Mouse (Mus musculus) limb, embryonic 11.5 days (tissue): ENCODE data around the gene F5. TPM values are rescaled to one million over a fixed set of nuclear protein-coding genes. Genes with fewer than 3 reads are reported as not detected.

Source experiments
- ATAC-seq: fragments of 200-750 bp; cut with Nextera tagmentation; 2 replicates; pipeline ENCODE4 v1.8.0; 2017; ENCODE audit warnings: low read depth; ENCODE audit not compliant: insufficient number of reproducible peaks, low FRiP score, low TSS enrichment
- DNase-seq: peaks from one replicate; pipeline ENCODE4 v3.0.0-alpha.2; 2015; ENCODE audit warnings: low spot score
- H3K27ac ChIP-seq: fragments of 300-500 bp; sonication (generic); replicated peaks from 2 replicates; pipeline ENCODE4 v1.5.1; 2014; ENCODE audit warnings: low read depth, mild to moderate bottlenecking, low read length
- H3K27me3 ChIP-seq: fragments of 300-500 bp; sonication (generic); 2 replicates; pipeline ENCODE4 v1.6.1; 2014; ENCODE audit warnings: mild to moderate bottlenecking, low read length, mixed read lengths; ENCODE audit not compliant: control insufficient read depth, insufficient read depth
- H3K36me3 ChIP-seq: fragments of 300-500 bp; sonication (generic); 2 replicates; pipeline ENCODE4 v1.6.1; 2014; ENCODE audit warnings: mild to moderate bottlenecking, low read length, moderate library complexity, mixed read lengths; ENCODE audit not compliant: control insufficient read depth, insufficient read depth
- H3K4me1 ChIP-seq: fragments of 300-500 bp; sonication (generic); 2 replicates; pipeline ENCODE4 v1.6.1; 2014; ENCODE audit warnings: low read length, mixed read lengths; ENCODE audit not compliant: control insufficient read depth, insufficient read depth
- H3K4me2 ChIP-seq: fragments of 300-500 bp; sonication (generic); 2 replicates; pipeline ENCODE4 v1.6.1; 2014; ENCODE audit warnings: low read depth, mild to moderate bottlenecking, moderate library complexity; ENCODE audit not compliant: severe bottlenecking
- H3K4me3 ChIP-seq: fragments of 300-500 bp; sonication (generic); 2 replicates; pipeline ENCODE4 v1.5.1; 2014; ENCODE audit warnings: low read depth, low read length
- H3K9ac ChIP-seq: fragments of 300-500 bp; sonication (generic); 2 replicates; pipeline ENCODE4 v1.6.1; 2014; ENCODE audit warnings: mild to moderate bottlenecking, low read length
- H3K9me3 ChIP-seq: fragments of 300-500 bp; sonication (generic); 2 replicates; pipeline ENCODE4 v1.6.1; 2016; ENCODE audit warnings: low read length; ENCODE audit not compliant: control insufficient read depth
- WGBS: fragments of 180-500 bp; shearing (Covaris S2); extraction: QIAGEN DNeasy Blood & Tissue Kit; methylation state at CpG from one replicate; pipeline ENCODE4 v1.1.7; 2014; 5-methylcytosine and 5-hydroxymethylcytosine counted together
- polyA plus RNA-seq: library from polyadenylated mRNA; unstranded; fragments of >200 nt; fragmentation: Nextera tagmentation; extraction: Ambion mirVana; gene quantifications from 2 replicates; pipeline ENCODE4 v1.2.1, GENCODE M21; 2014

F5 gene
- 0.16 and 0.35 TPM in 2 replicates for polyA plus RNA-seq

GRCm38 (mm10) chr1:164151387-164152088 lies at the start of gene F5:
Gene F5 (plus strand): TSS chr1:164151838.
- Histone ChIP-seq H3K4me2 (peak within 1 kb of the TSS; percentile 10; the same call in 1 of the 2 replicates), H3K36me3 (no peaks in the 10 kb centered on the region), H3K9ac (no peak within 1 kb of the TSS), H3K4me3 (no peak within 1 kb of the TSS), H3K27me3 (no peaks in the 10 kb centered on the region), H3K9me3 (no peaks in the 10 kb centered on the region), H3K4me1 (no peaks in the 10 kb centered on the region; the same call in 1 of the 2 replicates), H3K27ac (no peak within 1 kb of the TSS)
- 12% methylated on average over 16 of the region's 16 CpGs for WGBS
- ATAC-seq (no peak), DNase-seq (peak; percentile 34)

DNA sequence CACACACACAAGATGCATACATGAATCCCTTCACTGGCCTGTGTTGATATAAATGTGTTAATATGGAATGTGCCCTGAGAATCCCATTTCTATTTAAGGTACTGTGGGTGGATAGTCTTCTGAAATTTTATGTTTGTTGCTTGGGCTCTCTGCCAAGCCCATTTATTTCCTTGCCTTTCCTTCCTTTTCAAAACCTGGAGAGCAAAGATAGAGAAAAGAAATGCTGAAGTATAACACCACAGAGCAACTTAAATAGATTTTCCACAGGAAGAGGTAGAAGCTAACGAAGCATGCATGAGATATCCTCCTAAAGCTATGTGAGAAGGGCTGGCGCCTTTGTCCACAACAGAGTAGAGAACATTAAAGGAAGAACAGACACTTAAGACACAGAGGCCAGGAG lies 41.9 kb upstream of the F5 start:
- Histone ChIP-seq H3K4me3 (no peak overlapping the region), H3K9ac (no peak overlapping the region), H3K4me1 (no peaks in the 10 kb centered on the region), H3K9me3 (no peaks in the 10 kb centered on the region), H3K27me3 (no peaks in the 10 kb centered on the region), H3K36me3 (no peaks in the 10 kb centered on the region), H3K27ac (no peak overlapping the region), H3K4me2 (no peak overlapping the region)
- ATAC-seq (no peak), DNase-seq (no peak)
- WGBS = 91% methylated on average over 2 of the region's 2 CpGs

- no peak for DNase-seq
- 94% methylated on average over 9 of the region's 9 CpGs for WGBS
- no peak overlapping the region for H3K4me2 ChIP-seq
- H3K4me1 ChIP-seq = no peaks in the 10 kb centered on the region
- no peaks in the 10 kb centered on the region for H3K36me3 ChIP-seq
- H3K27me3 ChIP-seq = no peaks in the 10 kb centered on the region
- no peak overlapping the region for H3K9ac ChIP-seq
- H3K27ac ChIP-seq = no peak overlapping the region
- H3K9me3 ChIP-seq = no peaks in the 10 kb centered on the region
- ATAC-seq = no peak
- H3K4me3 ChIP-seq = no peak overlapping the region
Observed at GRCm38 (mm10) chr1:164110591-164111329, 40.9 kb upstream of the F5 start.

- Histone ChIP-seq H3K4me3 (no peak overlapping the region), H3K9ac (no peak overlapping the region), H3K27ac (no peak overlapping the region), H3K4me1 (no peaks in the 10 kb centered on the region), H3K36me3 (no peaks in the 10 kb centered on the region), H3K9me3 (no peaks in the 10 kb centered on the region), H3K4me2 (no peak overlapping the region), H3K27me3 (no peaks in the 10 kb centered on the region)
- ATAC-seq (no peak), DNase-seq (no peak)
- WGBS = 76% methylated on average over 5 of the region's 5 CpGs
Observed at GRCm38 (mm10) chr1:164114280-164114679, 37.4 kb upstream of the F5 start.

GRCm38 (mm10) chr1:164114947-164115493 lies 36.6 kb upstream of the F5 start, which contains the start of gene Selp:
Gene Selp (plus strand): TSS chr1:164115264.
- H3K9me3 ChIP-seq = no peaks in the 10 kb centered on the region
- ATAC-seq = no peak
- 79% methylated on average over 8 of the region's 8 CpGs for WGBS

DNA sequence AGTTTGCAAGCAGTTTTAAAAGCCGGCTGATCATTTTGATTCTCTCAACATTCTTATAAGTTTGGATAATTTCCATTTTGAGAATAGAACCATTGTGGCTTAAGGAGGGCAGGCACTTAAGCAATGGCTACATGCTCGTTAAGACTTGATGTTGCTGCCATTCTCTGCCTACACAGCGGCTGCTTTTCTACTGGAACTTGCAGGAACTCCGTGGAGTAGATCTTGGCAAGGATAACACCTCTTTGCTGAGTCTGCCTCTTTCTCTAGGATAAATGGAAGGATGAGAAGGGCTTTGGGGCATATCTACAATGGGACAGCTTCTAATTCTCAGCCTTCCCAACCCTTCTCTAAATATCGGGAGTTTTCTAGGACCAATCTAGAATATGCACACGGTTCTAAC lies 36.0 kb upstream of the F5 start:
- H3K27me3 ChIP-seq = no peaks in the 10 kb centered on the region
- H3K4me3 ChIP-seq = no peak overlapping the region
- H3K9ac ChIP-seq = no peak overlapping the region
- no peak overlapping the region for H3K27ac ChIP-seq
- WGBS = 81% methylated on average over 6 of the region's 6 CpGs
- ATAC-seq = no peak
- no peaks in the 10 kb centered on the region for H3K4me1 ChIP-seq
- no peak overlapping the region for H3K4me2 ChIP-seq
- H3K9me3 ChIP-seq = no peaks in the 10 kb centered on the region
- no peak for DNase-seq
- H3K36me3 ChIP-seq = no peaks in the 10 kb centered on the region

More at GRCm38 (mm10) chr1:164114947-164115493, 36.6 kb upstream of the F5 start, which contains the start of gene Selp:
- Histone ChIP-seq H3K9ac (no peak within 1 kb of the TSS), H3K4me2 (no peak within 1 kb of the TSS), H3K27ac (no peak within 1 kb of the TSS), H3K36me3 (no peaks in the 10 kb centered on the region), H3K4me1 (no peaks in the 10 kb centered on the region), H3K27me3 (no peaks in the 10 kb centered on the region), H3K4me3 (no peak within 1 kb of the TSS)
- no peak for DNase-seq

DNA sequence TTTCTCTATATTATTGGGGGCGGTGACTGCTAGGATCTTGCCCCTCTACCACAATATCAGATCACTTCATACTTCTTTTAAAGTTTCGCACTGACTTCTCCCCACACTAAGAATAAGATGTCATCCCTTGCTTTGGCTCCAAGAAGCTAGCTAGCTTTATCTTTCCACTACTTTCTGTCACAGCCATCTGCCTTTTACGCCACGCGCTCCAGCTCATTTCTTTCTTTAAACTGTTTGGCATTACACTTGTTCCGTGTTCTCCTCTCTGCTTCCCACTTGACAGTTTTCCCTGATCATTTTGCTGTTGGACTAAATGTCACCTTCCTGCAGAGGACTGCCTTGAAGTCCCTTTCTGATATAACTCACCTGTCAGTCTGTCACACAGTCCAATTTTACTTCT lies 33.8 kb upstream of the F5 start:
- no peak overlapping the region for H3K27ac ChIP-seq
- DNase-seq = no peak
- no peak for ATAC-seq
- H3K4me2 ChIP-seq = no peak overlapping the region
- H3K9me3 ChIP-seq = no peaks in the 10 kb centered on the region
- no peaks in the 10 kb centered on the region for H3K27me3 ChIP-seq
- no peaks in the 10 kb centered on the region for H3K36me3 ChIP-seq
- 89% methylated on average over 6 of the region's 6 CpGs for WGBS
- no peak overlapping the region for H3K4me3 ChIP-seq
- no peak overlapping the region for H3K9ac ChIP-seq
- no peaks in the 10 kb centered on the region for H3K4me1 ChIP-seq

DNA sequence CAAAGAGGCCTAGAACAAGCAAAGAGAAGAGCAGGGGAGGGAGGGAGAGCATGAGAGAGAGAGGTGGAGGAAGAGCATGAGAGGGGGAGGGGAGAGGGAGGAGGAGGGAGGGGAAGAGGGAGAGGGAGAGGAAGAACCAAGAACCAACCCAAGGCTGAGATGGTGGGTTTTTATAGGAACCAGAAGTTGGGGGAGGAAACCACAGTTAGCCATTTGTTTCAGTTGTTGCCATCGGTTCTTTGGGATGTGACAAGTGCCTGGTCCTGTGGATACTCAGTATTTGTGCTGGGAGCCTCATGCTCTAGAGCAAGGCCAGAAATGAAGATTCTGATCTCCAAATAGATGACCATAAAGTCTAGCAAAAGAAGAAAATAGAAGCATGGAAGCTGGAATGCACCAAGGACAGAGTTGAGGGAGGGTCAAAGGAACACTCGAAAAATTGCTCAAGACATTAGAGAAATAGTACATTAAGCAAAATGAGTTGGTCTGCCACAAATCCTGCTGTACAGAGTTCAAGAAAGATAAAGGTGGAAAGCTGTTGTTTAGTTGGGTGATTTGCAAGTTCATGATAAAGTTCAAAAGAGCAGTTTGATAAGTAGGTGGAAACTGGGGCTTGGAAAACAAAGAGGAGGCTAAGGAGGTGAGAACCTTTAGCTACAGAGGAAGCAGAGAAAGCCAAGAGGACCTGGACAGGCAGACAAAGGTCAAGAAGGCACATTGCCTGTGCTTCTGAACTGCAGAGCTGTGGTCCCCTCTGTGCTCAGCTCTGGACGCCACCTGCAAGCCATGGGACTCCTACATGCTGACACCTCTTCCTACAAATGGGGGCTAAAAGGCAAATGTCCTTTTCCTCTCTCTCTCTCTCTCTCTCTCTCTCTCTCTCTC lies 31.5 kb upstream of the F5 start:
- Histone ChIP-seq H3K9ac (no peak overlapping the region), H3K4me2 (no peak overlapping the region), H3K4me3 (no peak overlapping the region), H3K36me3 (no peaks in the 10 kb centered on the region), H3K27ac (no peak overlapping the region), H3K27me3 (no peaks in the 10 kb centered on the region), H3K9me3 (no peaks in the 10 kb centered on the region), H3K4me1 (no peaks in the 10 kb centered on the region)
- WGBS = 67% methylated on average over 3 of the region's 3 CpGs
- ATAC-seq (no peak), DNase-seq (no peak)
